Mouse (Mus musculus): ENCODE results near the gene Gm28048.
A peak's percentile ranks its signal among the peaks of the same experiment; 100 is the strongest.

Gm28048 gene

GRCm38 (mm10) chr11:22830179-22830611, 151.7 kb downstream of the Gm28048 start:
- DNase-seq: no peak

- no peak for DNase-seq
Observed at GRCm38 (mm10) chr11:22828988-22829632, 152.8 kb downstream of the Gm28048 start.

- DNase-seq: no peak
Observed at GRCm38 (mm10) chr11:22827514-22828080, 154.3 kb downstream of the Gm28048 start.

GRCm38 (mm10) chr11:22826665-22827064, 155.2 kb downstream of the Gm28048 start:
- no peak for DNase-seq

- DNase-seq: no peak
Observed at GRCm38 (mm10) chr11:22826051-22826450, 155.8 kb downstream of the Gm28048 start.

- no peak for DNase-seq
Observed at GRCm38 (mm10) chr11:22825548-22825947, 156.3 kb downstream of the Gm28048 start.

GRCm38 (mm10) chr11:22824049-22824705, 157.7 kb downstream of the Gm28048 start:
- no peak for DNase-seq

- DNase-seq: no peak
Observed at GRCm38 (mm10) chr11:22821243-22821642, 160.6 kb downstream of the Gm28048 start.

GRCm38 (mm10) chr11:22818371-22818770, 163.5 kb downstream of the Gm28048 start:
- no peak for DNase-seq

GRCm38 (mm10) chr11:22815877-22816276, 166.0 kb downstream of the Gm28048 start:
- peak; percentile 72 for DNase-seq

- DNase-seq: no peak
Observed at GRCm38 (mm10) chr11:22815143-22815542, 166.7 kb downstream of the Gm28048 start.

GRCm38 (mm10) chr11:22813921-22814704, 167.8 kb downstream of the Gm28048 start:
- DNase-seq: peak; percentile 45

GRCm38 (mm10) chr11:22813427-22813826, 168.5 kb downstream of the Gm28048 start:
- no peak for DNase-seq

- DNase-seq: no peak
Observed at GRCm38 (mm10) chr11:22811413-22811812, 170.5 kb downstream of the Gm28048 start.

GRCm38 (mm10) chr11:22809465-22810096, 172.3 kb downstream of the Gm28048 start:
- peak; percentile 49 for DNase-seq

GRCm38 (mm10) chr11:22808040-22808439, 173.8 kb downstream of the Gm28048 start:
- no peak for DNase-seq

GRCm38 (mm10) chr11:22805171-22805570, 176.7 kb downstream of the Gm28048 start:
- no peak for DNase-seq

GRCm38 (mm10) chr11:22799987-22800424, 181.9 kb downstream of the Gm28048 start:
- peak; percentile 41 for DNase-seq

- no peak for DNase-seq
Observed at GRCm38 (mm10) chr11:22798916-22799315, 183.0 kb downstream of the Gm28048 start.

- DNase-seq: peak; percentile 0
Observed at GRCm38 (mm10) chr11:22794734-22795133, 187.2 kb downstream of the Gm28048 start.

- DNase-seq: peak; percentile 0
Observed at GRCm38 (mm10) chr11:22793881-22794203, 188.0 kb downstream of the Gm28048 start.

- DNase-seq: peak; percentile 0
Observed at GRCm38 (mm10) chr11:22793176-22793880, 188.6 kb downstream of the Gm28048 start.

Data from thymus, postnatal 25 days (tissue).